Mouse (Mus musculus) neural tube, embryonic 12.5 days (tissue): ENCODE measurements around the gene Mcu. TPM values are rescaled to one million over a fixed set of nuclear protein-coding genes. Genes with fewer than 3 reads are reported as not detected.

ENCODE experiments used
- ATAC-seq: fragments of 200-750 bp; cut with Nextera tagmentation; 2 replicates; pipeline ENCODE4 v1.8.0; 2017; ENCODE audit warnings: low read depth, mild to moderate bottlenecking, moderate TSS enrichment, moderate library complexity; ENCODE audit not compliant: low FRiP score
- H3K27ac ChIP-seq: fragments of 300-500 bp; sonication (generic); 2 replicates; pipeline ENCODE4 v1.5.1; 2016
- H3K27me3 ChIP-seq: fragments of 300-500 bp; sonication (generic); replicated peaks from 2 replicates; pipeline ENCODE4 v1.6.1; 2016; ENCODE audit warnings: mild to moderate bottlenecking
- H3K36me3 ChIP-seq: fragments of 300-500 bp; sonication (generic); 2 replicates; pipeline ENCODE4 v1.6.1; 2016; ENCODE audit warnings: mild to moderate bottlenecking
- H3K4me1 ChIP-seq: fragments of 300-500 bp; sonication (generic); 2 replicates; pipeline ENCODE4 v1.6.1; 2016
- H3K4me2 ChIP-seq: fragments of 300-500 bp; sonication (generic); replicated peaks from 2 replicates; pipeline ENCODE4 v1.6.1; 2016; ENCODE audit warnings: mild to moderate bottlenecking
- H3K4me3 ChIP-seq: fragments of 300-500 bp; sonication (generic); 2 replicates; pipeline ENCODE4 v1.5.1; 2016
- H3K9ac ChIP-seq: fragments of 300-500 bp; sonication (generic); 2 replicates; pipeline ENCODE4 v1.6.1; 2016; ENCODE audit warnings: mild to moderate bottlenecking
- H3K9me3 ChIP-seq: fragments of 300-500 bp; sonication (generic); 2 replicates; pipeline ENCODE4 v1.6.1; 2016; ENCODE audit warnings: mild to moderate bottlenecking
- WGBS: fragments of 180-500 bp; shearing (Covaris S2); methylation state at CpG from one replicate; pipeline ENCODE4 v1.1.7; 2016; 5-methylcytosine and 5-hydroxymethylcytosine counted together
- polyA plus RNA-seq: library from polyadenylated mRNA; unstranded; fragments of >200 nt; fragmentation: Nextera tagmentation; extraction: Ambion mirVana; gene quantifications from 2 replicates; pipeline ENCODE4 v1.2.1, GENCODE M21; 2016

Gene Mcu
- 26.5 and 30.5 TPM in 2 replicates for polyA plus RNA-seq

- Histone ChIP-seq H3K4me3 (peak within 1 kb of the TSS; percentile 96), H3K27me3 (no peaks in the 10 kb centered on the region), H3K27ac (peak within 1 kb of the TSS; percentile 87), H3K9me3 (no peaks in the 10 kb centered on the region), H3K9ac (peak within 1 kb of the TSS; percentile 97), H3K4me1 (peaks cover 8% of the 10 kb centered on the region), H3K4me2 (peak within 1 kb of the TSS; percentile 86), H3K36me3 (no peaks in the 10 kb centered on the region)
- 1% methylated on average over 36 of the region's 36 CpGs for WGBS
- peak; percentile 100 for ATAC-seq
Measured at GRCm38 (mm10) chr10:59616522-59616921, at the start of gene Mcu. Gene Mcu (minus strand): TSS chr10:59616692.

DNA sequence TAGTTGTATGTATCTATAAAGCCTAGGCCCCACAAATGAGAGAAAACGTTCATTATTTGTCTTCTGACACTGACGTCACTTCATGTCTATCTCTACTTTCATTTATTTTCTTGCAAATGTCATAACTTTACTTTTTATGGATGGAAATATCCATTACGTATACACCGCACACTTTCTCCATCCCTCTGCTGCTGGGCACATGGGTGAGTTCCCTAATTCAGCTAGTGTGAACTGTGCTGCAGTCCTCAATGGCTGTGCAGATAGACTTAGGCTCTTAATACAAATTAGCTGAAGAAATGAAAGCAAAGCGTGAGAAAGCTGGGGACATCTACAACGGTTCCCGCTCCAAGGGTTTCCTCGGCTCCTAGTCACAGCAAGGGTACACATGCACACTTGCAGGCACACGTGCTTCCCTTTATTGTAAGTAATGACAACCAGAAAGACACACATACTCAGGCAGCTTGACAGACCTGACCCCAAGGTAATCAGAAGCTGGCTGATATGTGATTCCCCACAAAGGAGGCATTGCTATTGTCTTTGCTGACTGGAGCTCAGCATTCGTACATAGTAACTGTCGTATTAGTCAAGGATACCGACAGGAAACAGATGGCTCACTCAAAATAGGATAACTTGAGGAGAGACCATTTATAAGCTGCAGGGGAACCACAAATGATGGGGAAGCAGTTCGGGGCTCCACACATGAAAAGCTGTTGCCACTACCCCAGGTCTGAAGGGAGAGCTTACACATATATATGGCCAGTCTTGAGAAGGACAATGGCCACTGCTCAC lies 49.2 kb upstream of the Mcu start:
- Histone ChIP-seq H3K4me3 (no peak overlapping the region), H3K27me3 (no peaks in the 10 kb centered on the region), H3K27ac (no peak overlapping the region), H3K4me2 (no peak overlapping the region), H3K36me3 (no peaks in the 10 kb centered on the region), H3K4me1 (no peaks in the 10 kb centered on the region), H3K9me3 (no peaks in the 10 kb centered on the region), H3K9ac (no peak overlapping the region)
- ATAC-seq, result no peak
- WGBS, result 83% methylated on average over 13 of the region's 13 CpGs

GRCm38 (mm10) chr10:59664765-59665164 lies 48.3 kb upstream of the Mcu start:
- no peak overlapping the region for H3K27ac ChIP-seq
- H3K9ac ChIP-seq, result no peak overlapping the region
- H3K4me1 ChIP-seq, result no peaks in the 10 kb centered on the region
- no peak overlapping the region for H3K4me3 ChIP-seq
- ATAC-seq, result no peak
- WGBS, result 81% methylated on average over 2 of the region's 2 CpGs
- no peak overlapping the region for H3K4me2 ChIP-seq
- no peaks in the 10 kb centered on the region for H3K27me3 ChIP-seq
- no peaks in the 10 kb centered on the region for H3K9me3 ChIP-seq
- no peaks in the 10 kb centered on the region for H3K36me3 ChIP-seq

- no peaks in the 10 kb centered on the region for H3K36me3 ChIP-seq
- no peaks in the 10 kb centered on the region for H3K4me1 ChIP-seq
- H3K9ac ChIP-seq, result no peak overlapping the region
- ATAC-seq, result no peak
- no peak overlapping the region for H3K4me3 ChIP-seq
- no peaks in the 10 kb centered on the region for H3K27me3 ChIP-seq
- no peaks in the 10 kb centered on the region for H3K9me3 ChIP-seq
- WGBS, result 82% methylated on average over 13 of the region's 13 CpGs
- H3K27ac ChIP-seq, result no peak overlapping the region
- no peak overlapping the region for H3K4me2 ChIP-seq
Measured at GRCm38 (mm10) chr10:59656799-59657198, 40.3 kb upstream of the Mcu start.

DNA sequence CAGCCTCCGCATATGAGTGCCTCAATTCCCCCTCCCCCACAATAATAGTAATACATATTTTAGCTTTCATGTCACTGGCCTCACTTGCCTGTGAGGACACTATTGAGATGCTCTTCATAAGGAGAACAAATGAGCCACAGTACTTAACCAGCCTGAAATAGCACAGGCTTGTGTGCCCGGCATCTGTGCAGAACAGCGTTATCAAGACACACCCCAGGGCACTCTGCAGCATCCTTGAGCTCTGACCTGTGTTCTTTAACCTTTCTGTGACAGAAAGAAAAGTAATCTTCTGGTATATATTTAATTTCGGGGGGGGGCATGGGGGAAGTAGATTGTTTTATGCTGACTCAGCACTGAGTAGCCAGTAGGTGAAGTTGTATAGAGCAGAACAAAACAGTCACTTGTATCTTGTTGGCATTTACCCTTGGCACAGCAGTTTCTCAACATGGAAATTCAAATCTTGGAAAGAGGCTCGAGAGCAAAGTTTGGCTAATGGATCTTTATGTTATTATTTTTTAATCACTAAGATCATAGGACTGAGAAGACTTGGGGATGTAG lies 30.4 kb upstream of the Mcu start:
- H3K4me3 ChIP-seq, result no peak overlapping the region
- no peaks in the 10 kb centered on the region for H3K27me3 ChIP-seq
- 84% methylated on average over 5 of the region's 5 CpGs for WGBS
- H3K9ac ChIP-seq, result no peak overlapping the region
- H3K36me3 ChIP-seq, result no peaks in the 10 kb centered on the region
- no peaks in the 10 kb centered on the region for H3K4me1 ChIP-seq
- H3K27ac ChIP-seq, result no peak overlapping the region
- ATAC-seq, result no peak
- H3K9me3 ChIP-seq, result peaks cover 3% of the 10 kb centered on the region; the same call in 1 of the 2 replicates
- no peak overlapping the region for H3K4me2 ChIP-seq

- H3K27ac ChIP-seq, result no peak overlapping the region
- no peak overlapping the region for H3K4me3 ChIP-seq
- no peaks in the 10 kb centered on the region for H3K36me3 ChIP-seq
- peaks cover 3% of the 10 kb centered on the region; the same call in 1 of the 2 replicates for H3K9me3 ChIP-seq
- no peaks in the 10 kb centered on the region for H3K27me3 ChIP-seq
- H3K4me1 ChIP-seq, result no peaks in the 10 kb centered on the region
- H3K9ac ChIP-seq, result no peak overlapping the region
- no peak for ATAC-seq
- 87% methylated on average over 4 of the region's 4 CpGs for WGBS
- no peak overlapping the region for H3K4me2 ChIP-seq
Measured at GRCm38 (mm10) chr10:59645153-59645552, 28.7 kb upstream of the Mcu start.

DNA sequence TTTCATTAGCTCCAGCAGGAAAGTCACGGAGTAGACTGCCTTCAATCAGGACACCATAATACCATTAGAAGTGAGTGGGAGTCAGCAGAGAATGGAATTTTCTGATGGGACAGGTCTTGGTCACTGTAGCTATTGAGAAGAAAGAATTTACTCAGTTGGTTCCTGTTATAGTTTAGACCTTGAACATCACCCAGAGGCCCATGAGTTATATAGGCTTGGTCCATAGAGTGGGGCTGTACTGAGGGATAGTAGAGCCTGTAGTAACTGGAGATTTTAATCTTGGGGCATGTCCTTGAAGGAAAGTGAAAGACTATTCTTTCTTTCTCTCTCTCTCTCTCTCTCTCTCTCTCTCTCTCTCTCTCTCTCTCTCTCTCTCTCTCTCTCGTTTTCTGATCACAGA lies 28.2 kb upstream of the Mcu start:
- Histone ChIP-seq H3K4me2 (no peak overlapping the region), H3K27ac (no peak overlapping the region), H3K27me3 (no peaks in the 10 kb centered on the region), H3K9ac (no peak overlapping the region), H3K4me1 (no peaks in the 10 kb centered on the region), H3K4me3 (no peak overlapping the region), H3K36me3 (no peaks in the 10 kb centered on the region), H3K9me3 (peaks cover 1% of the 10 kb centered on the region; the same call in 1 of the 2 replicates)
- WGBS, result 80% methylated on average over 2 of the region's 2 CpGs
- no peak for ATAC-seq

DNA sequence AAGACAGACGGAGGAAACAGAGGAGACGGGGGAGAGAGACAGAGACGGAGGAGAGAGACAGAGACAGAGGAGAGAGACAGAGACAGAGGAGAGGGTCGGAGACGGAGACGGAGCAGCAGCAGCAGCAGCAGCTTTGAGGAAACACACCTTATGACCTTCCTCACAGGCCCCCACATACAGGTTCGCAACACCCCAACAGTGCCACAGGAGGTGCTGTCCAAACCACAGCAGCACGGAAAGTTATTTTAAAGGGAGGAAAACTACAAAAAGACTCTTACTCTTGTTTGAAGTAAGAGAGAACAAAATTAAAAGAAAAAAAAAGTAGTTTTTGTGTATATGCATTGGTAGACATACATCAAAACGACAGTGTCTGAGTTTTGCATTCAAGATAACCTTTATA lies 27.2 kb upstream of the Mcu start:
- no peaks in the 10 kb centered on the region for H3K9me3 ChIP-seq
- H3K36me3 ChIP-seq, result no peaks in the 10 kb centered on the region
- H3K4me1 ChIP-seq, result no peaks in the 10 kb centered on the region
- 85% methylated on average over 9 of the region's 9 CpGs for WGBS
- no peak overlapping the region for H3K4me3 ChIP-seq
- H3K27ac ChIP-seq, result no peak overlapping the region
- H3K9ac ChIP-seq, result no peak overlapping the region
- H3K27me3 ChIP-seq, result no peaks in the 10 kb centered on the region
- no peak for ATAC-seq
- no peak overlapping the region for H3K4me2 ChIP-seq

DNA sequence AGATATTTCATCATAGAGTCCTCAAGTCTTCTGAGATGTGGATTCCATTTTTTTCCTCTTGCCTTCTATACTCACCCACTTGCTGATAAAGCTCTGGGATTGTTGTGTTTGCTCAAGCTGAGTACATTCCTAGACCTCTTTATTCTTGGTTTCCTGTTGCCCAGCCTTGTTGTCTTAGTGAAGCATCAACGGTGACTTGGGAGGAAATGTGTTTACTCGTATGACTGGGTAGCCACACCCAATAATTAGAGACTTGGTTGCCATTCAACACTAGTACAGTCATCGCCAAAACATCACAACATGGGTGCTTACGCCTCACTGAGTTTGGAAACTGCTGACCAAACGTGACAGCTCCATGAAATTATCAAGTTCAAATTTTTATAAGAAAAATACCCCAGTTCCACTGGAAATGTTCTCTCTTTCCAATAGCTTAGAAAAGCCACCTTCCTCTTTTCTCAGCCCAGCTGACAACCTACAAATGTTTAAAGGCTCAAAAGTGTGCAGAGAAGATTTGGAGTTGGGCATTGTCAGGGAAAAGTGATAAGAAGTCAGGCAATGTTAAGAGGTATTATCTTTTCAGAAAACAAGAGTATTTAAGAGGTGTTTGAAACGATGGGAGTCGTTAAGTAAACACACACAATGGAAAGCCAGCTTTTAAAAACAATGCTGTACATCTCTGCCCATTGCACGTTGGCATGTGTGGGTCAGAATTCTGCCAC lies 26.3 kb upstream of the Mcu start:
- no peak overlapping the region for H3K4me2 ChIP-seq
- 81% methylated on average over 8 of the region's 8 CpGs for WGBS
- H3K27me3 ChIP-seq, result no peaks in the 10 kb centered on the region
- no peak for ATAC-seq
- H3K9ac ChIP-seq, result no peak overlapping the region
- no peaks in the 10 kb centered on the region for H3K4me1 ChIP-seq
- no peak overlapping the region for H3K27ac ChIP-seq
- no peaks in the 10 kb centered on the region for H3K36me3 ChIP-seq
- H3K4me3 ChIP-seq, result no peak overlapping the region
- H3K9me3 ChIP-seq, result no peaks in the 10 kb centered on the region

- Histone ChIP-seq H3K4me1 (no peaks in the 10 kb centered on the region), H3K4me2 (no peak overlapping the region), H3K36me3 (no peaks in the 10 kb centered on the region), H3K4me3 (no peak overlapping the region), H3K9ac (no peak overlapping the region), H3K27me3 (no peaks in the 10 kb centered on the region), H3K9me3 (no peaks in the 10 kb centered on the region), H3K27ac (no peak overlapping the region)
- whole genome bisulfite sequencing, result 90% methylated on average over 6 of the region's 6 CpGs
- ATAC-seq, result no peak
Measured at GRCm38 (mm10) chr10:59638576-59638975, 22.1 kb upstream of the Mcu start.

DNA sequence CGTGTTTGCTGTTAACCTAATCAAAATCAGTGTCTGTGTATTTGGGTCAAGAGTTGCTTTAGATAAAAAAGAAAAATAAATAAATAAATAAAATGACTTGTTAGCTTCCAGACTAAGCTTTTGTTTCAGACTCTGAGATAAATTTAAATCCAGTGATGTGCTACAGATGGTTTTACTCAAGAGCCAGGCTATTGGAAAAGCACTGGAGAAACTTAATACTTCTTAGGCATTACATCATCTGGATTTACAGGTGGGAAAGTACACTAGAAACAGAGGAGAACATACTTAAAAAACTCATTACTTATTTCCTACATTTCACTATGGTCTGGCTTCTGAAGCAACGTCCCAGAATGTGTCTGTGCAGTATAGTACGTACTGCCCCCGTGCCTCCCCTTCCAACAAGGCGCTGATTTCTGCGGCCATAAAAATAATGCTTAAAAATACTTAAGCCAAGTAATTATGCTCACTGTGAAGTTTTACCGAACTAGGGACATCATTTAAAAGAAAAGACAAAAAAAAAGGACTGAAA lies 21.2 kb upstream of the Mcu start:
- H3K27me3 ChIP-seq, result no peaks in the 10 kb centered on the region
- H3K4me2 ChIP-seq, result no peak overlapping the region
- ATAC-seq, result no peak
- H3K9me3 ChIP-seq, result no peaks in the 10 kb centered on the region
- no peak overlapping the region for H3K27ac ChIP-seq
- no peak overlapping the region for H3K9ac ChIP-seq
- WGBS, result 82% methylated on average over 7 of the region's 7 CpGs
- no peaks in the 10 kb centered on the region for H3K36me3 ChIP-seq
- H3K4me3 ChIP-seq, result no peak overlapping the region
- H3K4me1 ChIP-seq, result no peaks in the 10 kb centered on the region

DNA sequence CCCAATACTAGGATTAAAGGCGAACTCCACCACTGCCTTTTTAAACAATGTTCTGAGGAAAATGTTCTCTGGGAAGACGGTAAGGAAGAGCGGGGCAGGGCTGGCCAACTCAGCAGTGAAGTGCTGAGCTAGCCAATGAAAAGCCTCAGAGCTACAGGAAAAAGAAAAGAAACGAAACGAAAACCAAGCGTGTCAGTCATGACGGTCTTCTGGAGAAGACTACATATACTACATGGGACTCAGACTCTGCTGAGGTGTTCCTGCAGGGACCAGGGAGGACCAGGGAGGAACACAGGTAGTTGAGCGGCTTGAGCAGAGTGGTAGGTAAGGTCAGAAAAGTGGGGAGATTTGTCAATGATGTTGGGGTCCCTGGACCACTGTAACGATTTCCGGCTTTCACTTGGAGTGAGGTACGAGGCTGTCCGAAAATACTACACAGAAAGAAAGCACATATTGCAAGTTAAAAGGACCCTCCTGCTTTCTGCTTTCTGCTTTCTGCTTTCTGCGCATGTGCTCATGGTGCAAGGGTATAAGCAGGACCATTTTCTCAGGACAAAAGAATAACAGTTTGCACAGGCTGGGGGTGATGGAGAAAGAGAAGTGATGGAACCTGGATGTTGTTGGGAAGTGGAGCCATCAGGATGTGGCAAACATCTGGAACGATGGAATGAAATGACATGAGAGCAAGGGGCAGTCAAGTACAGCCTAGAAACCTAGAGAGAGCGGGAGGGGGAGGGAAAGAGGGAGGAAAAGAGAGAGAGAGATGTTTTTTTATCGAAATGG lies 20.4 kb upstream of the Mcu start:
- Histone ChIP-seq H3K4me1 (no peaks in the 10 kb centered on the region), H3K9ac (no peak overlapping the region), H3K27ac (no peak overlapping the region), H3K4me2 (no peak overlapping the region), H3K9me3 (no peaks in the 10 kb centered on the region), H3K36me3 (no peaks in the 10 kb centered on the region), H3K4me3 (no peak overlapping the region), H3K27me3 (no peaks in the 10 kb centered on the region)
- no peak for ATAC-seq
- 87% methylated on average over 16 of the region's 16 CpGs for WGBS
